Mouse (Mus musculus) MN1 (cell line): ENCODE measurements at regions not wholly inside any gene's neighbourhood (a gene's known extent, or its start where the extent isn't known, plus 50 kb on each side); places are given as distances from the start of the nearest gene placed in this dataset.

Experiments
- DNase-seq: peaks from one replicate; pipeline ENCODE4 v3.0.0-alpha.2; 2016; ENCODE audit warnings: low spot score

GRCm38 (mm10) chr3:65891594-65891993, 66.5 kb downstream of the Ccnl1 start:
- DNase-seq: no peak

- DNase-seq: no peak
These were observed 66.9 kb downstream of the Ccnl1 start for GRCm38 (mm10) chr3:65891139-65891538.

- peak; percentile 42 for DNase-seq
These were observed 69.1 kb downstream of the Ccnl1 start for GRCm38 (mm10) chr3:65888921-65889320.

GRCm38 (mm10) chr3:65884571-65885011, 73.5 kb downstream of the Ccnl1 start:
- DNase-seq: no peak

- DNase-seq: no peak
These were observed 75.9 kb downstream of the Ccnl1 start for GRCm38 (mm10) chr3:65882123-65882522.
